Mouse (Mus musculus) layer of hippocampus, adult 11-12 months (tissue): ENCODE results near the gene Parm1.

Experiments used
- DNase-seq: peaks from one replicate; pipeline ENCODE4 v3.0.0; 2022; ENCODE audit warnings: low spot score

The Parm1 gene

GRCm38 (mm10) chr5:91578924-91579323 lies 61.5 kb downstream of the Parm1 start:
- no peak for DNase-seq

GRCm38 (mm10) chr5:91581799-91582198 lies 64.4 kb downstream of the Parm1 start:
- no peak for DNase-seq

GRCm38 (mm10) chr5:91586206-91586605 lies 68.8 kb downstream of the Parm1 start:
- no peak for DNase-seq

GRCm38 (mm10) chr5:91594083-91594482 lies 76.7 kb downstream of the Parm1 start:
- no peak for DNase-seq

GRCm38 (mm10) chr5:91597216-91597615 lies 79.8 kb downstream of the Parm1 start:
- no peak for DNase-seq

- peak; percentile 9 for DNase-seq
Measured at GRCm38 (mm10) chr5:91599801-91600200, 82.4 kb downstream of the Parm1 start.

GRCm38 (mm10) chr5:91603347-91603746 lies 85.9 kb downstream of the Parm1 start:
- DNase-seq = no peak

GRCm38 (mm10) chr5:91603787-91604439 lies 86.5 kb downstream of the Parm1 start:
- no peak for DNase-seq

GRCm38 (mm10) chr5:91607234-91607633 lies 89.8 kb downstream of the Parm1 start:
- no peak for DNase-seq

GRCm38 (mm10) chr5:91607841-91608240 lies 90.4 kb downstream of the Parm1 start:
- no peak for DNase-seq

- no peak for DNase-seq
Measured at GRCm38 (mm10) chr5:91609041-91609440, 91.6 kb downstream of the Parm1 start.

GRCm38 (mm10) chr5:91609511-91610300 lies 92.3 kb downstream of the Parm1 start:
- DNase-seq = no peak

- DNase-seq = no peak
Measured at GRCm38 (mm10) chr5:91610499-91610898, 93.1 kb downstream of the Parm1 start.

- DNase-seq = no peak
Measured at GRCm38 (mm10) chr5:91611589-91611988, 94.2 kb downstream of the Parm1 start.

GRCm38 (mm10) chr5:91617331-91618233 lies 100.2 kb downstream of the Parm1 start:
- no peak for DNase-seq

- DNase-seq = no peak
Measured at GRCm38 (mm10) chr5:91618661-91619173, 101.3 kb downstream of the Parm1 start.

- no peak for DNase-seq
Measured at GRCm38 (mm10) chr5:91621197-91621596, 103.8 kb downstream of the Parm1 start.

- DNase-seq = no peak
Measured at GRCm38 (mm10) chr5:91626823-91627222, 109.4 kb downstream of the Parm1 start.

GRCm38 (mm10) chr5:91629472-91629871 lies 112.1 kb downstream of the Parm1 start:
- no peak for DNase-seq

- DNase-seq = no peak
Measured at GRCm38 (mm10) chr5:91651330-91651729, 133.9 kb downstream of the Parm1 start.

GRCm38 (mm10) chr5:91653061-91653915 lies 135.9 kb downstream of the Parm1 start:
- DNase-seq = no peak
